Mouse (Mus musculus): ENCODE data around the gene Pmfbp1.

The Pmfbp1 gene

DNA sequence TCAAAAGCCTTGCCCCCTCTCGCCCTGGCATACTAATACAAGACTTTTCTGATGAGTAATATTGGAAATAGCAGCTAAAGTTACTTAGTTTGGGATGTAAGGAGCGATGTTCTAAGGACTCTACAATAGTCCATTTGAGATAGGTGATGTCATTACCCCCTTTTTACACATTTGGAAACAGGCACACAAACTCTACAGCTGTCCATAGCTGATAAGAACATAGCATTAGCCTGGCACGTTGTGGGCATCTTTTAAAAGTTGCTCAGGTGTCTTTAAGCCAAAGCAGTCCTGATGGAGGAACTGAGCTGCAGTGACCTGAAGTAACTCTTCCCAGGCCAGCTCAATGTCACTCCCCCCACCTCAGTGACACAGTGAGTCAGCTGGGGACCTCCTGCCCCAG is 97.5 kb downstream of the Pmfbp1 start:
- no peak for DNase-seq (ENCODE audit: low read depth, low spot score)

DNA sequence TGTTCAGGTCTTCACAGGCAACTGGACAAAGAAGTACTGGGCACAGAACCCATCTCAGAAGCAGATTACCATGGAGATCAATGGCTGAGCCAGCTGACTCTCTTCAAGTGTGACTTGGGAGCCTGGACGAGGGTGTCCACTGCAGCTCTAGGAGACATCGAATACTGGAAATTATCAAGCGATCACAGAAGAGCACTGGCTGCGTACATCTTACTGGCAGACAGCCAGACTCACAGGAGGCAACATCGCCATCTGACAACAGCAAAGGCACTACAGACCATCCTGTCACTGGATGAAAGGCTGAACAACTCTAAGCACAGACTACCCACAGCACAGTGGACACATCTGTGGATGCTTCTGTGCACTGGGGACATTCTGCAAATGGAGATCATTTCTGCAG is 98.3 kb downstream of the Pmfbp1 start:
- DNase-seq (ENCODE audit: low read depth, low spot score): no peak
